Mouse (Mus musculus): ENCODE data around the gene Ppp3ca. TPM values are rescaled to one million over a fixed set of nuclear protein-coding genes. Genes with fewer than 3 reads are reported as not detected.

Gene Ppp3ca
- total RNA-seq, 1 experiment from 2014 or later, result 87.7 TPM

- no peak for ATAC-seq (replicated peaks; ENCODE audit: insufficient number of reproducible peaks, low FRiP score, low TSS enrichment, poor library complexity, severe bottlenecking)
Observed at GRCm38 (mm10) chr3:136917080-136917479, 247.2 kb downstream of the Ppp3ca start.

DNA sequence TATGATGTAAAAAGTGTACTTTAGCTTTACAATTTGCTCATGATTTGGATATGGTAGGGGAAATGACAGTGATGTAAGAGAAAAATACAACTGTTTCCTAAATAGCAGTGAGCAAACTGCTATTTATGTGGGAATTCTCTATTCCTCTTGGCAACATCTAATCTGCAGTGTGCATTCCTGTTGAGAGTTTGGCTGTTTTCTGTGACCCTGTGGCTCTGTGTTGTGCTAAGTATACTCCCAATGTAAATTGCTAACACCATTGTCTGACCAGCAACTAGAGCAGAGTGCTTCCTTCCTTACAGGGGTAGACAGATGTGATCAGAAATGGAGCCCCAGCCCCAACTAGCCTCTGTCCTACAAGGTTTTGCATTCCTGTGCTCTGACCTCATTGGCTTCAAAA lies 263.1 kb downstream of the Ppp3ca start:
- ATAC-seq (replicated peaks; ENCODE audit: insufficient number of reproducible peaks, low FRiP score, low TSS enrichment, poor library complexity, severe bottlenecking), result no peak

DNA sequence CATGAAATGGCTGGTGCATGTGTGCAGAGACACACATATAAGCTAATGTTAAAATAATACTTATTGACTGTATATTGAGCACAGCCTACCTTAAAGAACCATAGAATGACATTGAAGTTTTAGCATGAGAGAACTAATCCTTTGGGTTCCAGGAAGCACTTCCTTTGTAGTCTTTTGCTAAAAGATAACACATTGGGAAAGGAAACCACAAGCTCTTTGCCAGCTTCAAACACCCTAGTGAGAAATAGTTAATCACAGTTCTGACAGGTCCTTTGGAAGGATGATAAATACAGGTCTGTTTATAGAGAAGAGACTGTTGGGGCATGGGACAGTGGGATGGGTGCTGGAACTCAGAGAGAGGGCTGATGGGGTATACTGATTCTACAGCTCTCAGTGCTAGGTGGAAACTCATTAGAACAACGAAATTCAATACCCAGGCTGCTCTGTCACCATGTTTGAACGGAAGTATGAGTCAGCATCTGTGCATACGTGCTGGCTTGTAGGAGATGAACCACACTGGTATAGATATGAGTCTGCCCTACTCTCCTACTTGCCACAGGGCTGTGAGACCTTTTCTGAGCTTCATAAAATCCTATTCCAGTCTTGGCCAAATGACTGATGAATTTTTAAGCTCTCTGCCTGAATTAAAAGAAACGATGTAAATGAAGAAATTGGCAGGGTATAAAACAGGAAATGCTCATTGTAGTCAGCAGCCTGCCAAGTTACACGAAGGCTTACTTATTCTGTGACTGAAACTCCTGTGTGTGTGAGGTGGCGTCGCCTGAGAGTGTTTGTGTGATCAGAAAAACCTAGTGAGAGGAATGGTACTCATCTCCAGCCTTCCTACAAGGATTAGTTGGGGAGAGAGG lies 271.0 kb downstream of the Ppp3ca start:
- 0 out of 2 replicates have a peak, but pooled peaks have one; percentile 36 for ATAC-seq (replicated peaks; ENCODE audit: insufficient number of reproducible peaks, low FRiP score, low TSS enrichment, poor library complexity, severe bottlenecking)

GRCm38 (mm10) chr3:136941602-136941926 lies 271.6 kb downstream of the Ppp3ca start:
- no peak for ATAC-seq (replicated peaks; ENCODE audit: insufficient number of reproducible peaks, low FRiP score, low TSS enrichment, poor library complexity, severe bottlenecking)

DNA sequence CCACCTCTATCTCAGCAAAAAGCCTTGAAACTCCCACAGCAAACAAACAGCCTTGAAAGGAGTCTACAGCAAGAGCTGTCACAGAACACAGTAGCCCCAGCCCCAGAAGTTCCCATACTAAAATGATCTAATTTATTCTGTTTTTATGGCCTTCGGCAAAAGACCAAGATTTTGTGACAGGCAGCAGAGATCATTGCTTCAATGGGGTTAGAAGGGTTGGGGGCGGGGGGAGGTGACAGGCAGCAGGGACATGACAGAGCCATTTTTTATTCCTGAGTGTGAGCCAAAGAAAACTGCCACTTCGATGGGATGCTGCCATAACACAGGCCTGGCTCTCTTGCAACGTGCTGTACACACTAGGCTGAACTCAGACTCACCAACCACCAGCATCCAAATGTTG lies 275.6 kb downstream of the Ppp3ca start:
- ATAC-seq (replicated peaks; ENCODE audit: insufficient number of reproducible peaks, low FRiP score, low TSS enrichment, poor library complexity, severe bottlenecking), result no peak

- ATAC-seq (replicated peaks; ENCODE audit: insufficient number of reproducible peaks, low FRiP score, low TSS enrichment, poor library complexity, severe bottlenecking), result no peak
Observed at GRCm38 (mm10) chr3:136946662-136947061, 276.7 kb downstream of the Ppp3ca start.

GRCm38 (mm10) chr3:136948142-136948541 lies 278.2 kb downstream of the Ppp3ca start:
- no peak for ATAC-seq (replicated peaks; ENCODE audit: insufficient number of reproducible peaks, low FRiP score, low TSS enrichment, poor library complexity, severe bottlenecking)

GRCm38 (mm10) chr3:136951792-136952191 lies 281.9 kb downstream of the Ppp3ca start:
- ATAC-seq (replicated peaks; ENCODE audit: insufficient number of reproducible peaks, low FRiP score, low TSS enrichment, poor library complexity, severe bottlenecking), result no peak

DNA sequence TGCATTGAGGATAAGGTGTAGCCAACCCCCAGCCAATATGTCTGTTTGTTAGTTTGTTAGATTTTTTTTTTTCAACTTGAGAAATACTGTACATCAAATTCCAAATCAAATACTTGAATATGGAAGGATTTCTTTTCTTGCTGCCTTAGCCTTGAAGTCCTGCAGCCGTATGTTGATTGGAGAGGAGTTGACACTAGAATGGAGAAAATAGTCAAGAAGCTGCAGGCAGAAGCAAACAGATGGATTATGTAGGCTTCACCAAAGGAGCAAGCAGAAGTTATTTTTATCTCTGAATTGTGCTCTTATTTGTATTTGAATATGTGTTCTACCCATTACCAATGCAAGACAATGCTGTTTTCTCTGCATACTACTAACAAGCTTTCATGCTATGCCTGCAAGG lies 282.9 kb downstream of the Ppp3ca start:
- ATAC-seq (replicated peaks; ENCODE audit: insufficient number of reproducible peaks, low FRiP score, low TSS enrichment, poor library complexity, severe bottlenecking), result no peak

- ATAC-seq (replicated peaks; ENCODE audit: insufficient number of reproducible peaks, low FRiP score, low TSS enrichment, poor library complexity, severe bottlenecking), result no peak
Observed at GRCm38 (mm10) chr3:136955043-136955442, 285.1 kb downstream of the Ppp3ca start.

DNA sequence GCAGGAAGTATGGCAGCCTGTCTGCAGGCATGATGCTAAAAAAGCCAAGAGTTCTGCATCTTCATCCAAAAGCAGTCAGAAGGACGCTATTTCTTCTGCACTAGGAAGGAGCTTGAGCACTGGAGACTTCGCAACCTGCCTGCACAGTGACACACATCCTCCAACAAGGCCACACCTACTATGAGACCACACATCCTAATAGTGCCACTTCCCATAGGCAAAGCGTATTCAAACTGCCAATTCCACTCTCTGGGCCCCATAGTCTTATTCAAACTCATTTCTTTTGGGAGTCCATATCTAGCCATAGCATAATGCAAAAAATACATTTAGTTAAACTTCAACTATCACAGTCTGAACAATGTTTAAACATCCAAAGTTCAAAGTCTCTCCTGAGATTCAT lies 290.4 kb downstream of the Ppp3ca start:
- ATAC-seq (replicated peaks; ENCODE audit: insufficient number of reproducible peaks, low FRiP score, low TSS enrichment, poor library complexity, severe bottlenecking), result no peak

- no peak for ATAC-seq (replicated peaks; ENCODE audit: insufficient number of reproducible peaks, low FRiP score, low TSS enrichment, poor library complexity, severe bottlenecking)
Observed at GRCm38 (mm10) chr3:136966786-136967185, 296.9 kb downstream of the Ppp3ca start.

DNA sequence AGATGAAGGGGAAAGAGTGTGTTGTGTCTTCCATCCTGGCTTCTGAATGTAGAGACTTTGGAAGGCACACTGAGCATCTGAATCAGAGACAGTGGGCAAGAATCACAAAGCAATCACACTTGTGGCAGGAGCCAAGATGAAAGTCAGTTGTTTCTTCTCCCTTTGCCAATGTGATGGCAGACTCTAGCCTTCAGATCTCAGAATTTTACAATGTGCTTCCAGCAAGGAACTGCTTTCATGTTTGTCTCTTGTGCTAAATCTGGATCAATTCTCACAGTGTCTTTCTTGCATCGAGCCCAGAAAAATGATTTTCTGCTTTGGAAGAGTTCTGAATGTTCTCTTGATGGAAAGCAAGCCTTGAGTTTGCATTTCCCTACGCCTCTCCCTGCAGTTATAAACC lies 297.6 kb downstream of the Ppp3ca start:
- ATAC-seq (replicated peaks; ENCODE audit: insufficient number of reproducible peaks, low FRiP score, low TSS enrichment, poor library complexity, severe bottlenecking), result no peak

DNA sequence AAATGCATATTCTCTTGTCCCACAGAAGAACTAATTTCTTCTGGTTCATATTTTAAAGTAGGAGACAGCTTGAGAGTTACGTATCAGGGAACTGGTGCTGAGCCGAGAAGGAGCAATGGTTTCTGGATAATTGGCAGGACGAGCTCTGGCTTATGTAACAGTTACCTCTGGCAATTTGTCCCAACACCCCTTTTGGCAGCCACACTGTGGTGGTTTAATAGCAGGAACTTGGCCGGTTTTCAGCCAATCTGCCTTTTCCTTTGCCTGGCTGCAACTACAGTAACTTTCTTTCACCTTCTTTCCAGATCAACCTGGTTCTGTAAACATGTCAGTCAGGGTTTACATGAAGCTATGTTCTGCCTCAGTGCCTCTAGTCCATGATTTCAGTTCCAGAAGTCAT lies 299.9 kb downstream of the Ppp3ca start:
- no peak for ATAC-seq (replicated peaks; ENCODE audit: insufficient number of reproducible peaks, low FRiP score, low TSS enrichment, poor library complexity, severe bottlenecking)

- ATAC-seq (replicated peaks; ENCODE audit: insufficient number of reproducible peaks, low FRiP score, low TSS enrichment, poor library complexity, severe bottlenecking), result no peak
Observed at GRCm38 (mm10) chr3:136977859-136978258, 307.9 kb downstream of the Ppp3ca start.

DNA sequence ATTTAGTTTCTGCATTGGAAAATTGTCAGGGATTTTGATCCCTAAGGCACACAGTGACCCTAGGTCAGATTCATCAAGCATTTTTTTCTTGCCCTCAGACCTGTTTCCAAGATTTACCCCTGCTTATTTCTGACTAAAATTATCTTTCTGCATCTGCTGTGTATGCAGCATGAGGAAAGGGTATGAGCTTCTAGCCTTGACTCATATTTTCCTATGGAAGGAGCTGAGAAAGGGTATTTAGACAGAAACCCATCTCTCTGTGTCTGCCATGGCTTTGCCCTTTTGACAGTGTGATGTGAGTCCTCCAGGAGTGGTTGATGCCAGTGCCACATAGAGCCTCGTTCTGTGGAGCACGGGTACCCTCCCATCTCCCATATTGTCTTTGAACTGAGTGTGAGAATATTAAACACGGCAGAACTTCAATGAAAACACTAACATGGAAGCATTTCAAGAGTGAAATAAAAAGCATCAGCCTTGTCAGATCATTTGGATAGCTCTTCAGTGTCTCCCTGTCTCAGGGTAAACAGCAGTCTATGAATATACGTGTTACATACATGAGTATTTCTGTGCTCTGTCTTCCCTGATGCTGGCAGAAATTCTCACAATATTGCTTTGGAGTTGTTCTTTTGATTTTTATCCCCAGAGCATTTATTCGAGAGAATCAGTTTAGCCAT lies 311.1 kb downstream of the Ppp3ca start:
- ATAC-seq (replicated peaks; ENCODE audit: insufficient number of reproducible peaks, low FRiP score, low TSS enrichment, poor library complexity, severe bottlenecking), result no peak

GRCm38 (mm10) chr3:136981589-136981924 lies 311.6 kb downstream of the Ppp3ca start:
- ATAC-seq (replicated peaks; ENCODE audit: insufficient number of reproducible peaks, low FRiP score, low TSS enrichment, poor library complexity, severe bottlenecking), result no peak

DNA sequence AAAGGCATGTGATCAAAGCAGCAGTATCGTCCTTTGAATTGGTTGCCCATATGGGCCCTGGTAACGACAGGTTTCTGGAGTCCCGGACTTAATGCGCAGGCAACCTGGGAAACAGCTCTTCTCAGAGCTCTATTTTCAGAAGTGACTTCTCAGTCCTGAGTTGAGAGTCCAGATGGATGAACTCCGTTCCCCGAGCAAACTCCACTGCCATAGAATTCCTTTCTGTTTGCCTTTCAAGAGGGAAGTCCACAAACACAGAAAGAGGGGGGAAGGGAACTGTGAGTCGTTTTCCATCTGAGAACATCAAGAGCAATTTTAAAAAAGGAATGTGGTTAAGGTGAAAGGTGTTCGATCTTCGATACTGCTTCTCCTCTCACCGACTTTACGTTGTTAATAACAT lies 312.1 kb downstream of the Ppp3ca start:
- ATAC-seq (replicated peaks; ENCODE audit: insufficient number of reproducible peaks, low FRiP score, low TSS enrichment, poor library complexity, severe bottlenecking), result no peak

- no peak for ATAC-seq (replicated peaks; ENCODE audit: insufficient number of reproducible peaks, low FRiP score, low TSS enrichment, poor library complexity, severe bottlenecking)
Observed at GRCm38 (mm10) chr3:136986096-136986881, 316.4 kb downstream of the Ppp3ca start.
